Mouse (Mus musculus): Measurements from ENCODE around the gene Flrt1. TPM values are rescaled to one million over a fixed set of nuclear protein-coding genes. Genes with fewer than 3 reads are reported as not detected.
"Not testable (repeated sequence)": the region's sequence is repeated elsewhere in the genome, so short reads cannot be mapped to it uniquely, and the experiment has no call there.

Gene Flrt1
- total RNA-seq, 2 experiments from 2014 or later, result 1.3 to 4.0 TPM

DNA sequence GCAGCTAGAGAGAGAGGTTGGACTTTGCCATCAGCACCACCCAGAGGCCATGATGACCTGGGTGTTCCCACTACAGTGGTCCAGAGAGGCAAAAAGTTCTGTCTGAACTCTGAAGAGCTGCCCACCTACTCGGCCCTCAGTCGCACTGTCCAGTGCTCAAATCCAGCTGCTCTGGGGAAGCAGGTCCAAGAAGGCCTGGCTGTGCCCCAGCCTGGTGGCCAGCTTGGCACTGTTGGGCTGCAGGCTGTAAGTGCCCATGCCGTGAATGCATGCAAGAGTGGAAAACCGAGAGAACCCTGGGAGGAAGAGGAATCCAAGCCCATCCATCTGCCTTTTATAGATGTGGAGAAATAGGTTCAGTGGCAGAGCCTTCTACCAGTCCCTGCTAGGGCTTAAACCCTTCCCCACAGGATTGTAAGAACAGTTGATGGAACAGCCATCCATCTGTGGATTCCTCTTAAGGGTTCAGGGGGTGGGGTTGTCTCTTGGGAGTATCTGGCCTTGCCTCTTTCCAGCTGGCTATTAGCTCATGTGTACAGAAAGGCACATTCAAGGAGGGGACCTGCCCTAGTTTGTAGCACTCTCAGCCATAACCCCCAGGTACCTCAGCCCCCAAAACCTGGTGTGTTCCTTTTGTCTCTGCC lies 2.1 kb downstream of the Flrt1 start:
- no peak for DNase-seq

- DNase-seq, result no peak
These were observed 3.5 kb downstream of the Flrt1 start for GRCm38 (mm10) chr19:7102039-7102438.

- peak; percentile 35 to 36 for DNase-seq
These were observed 5.8 kb downstream of the Flrt1 start for GRCm38 (mm10) chr19:7099620-7100155.

- DNase-seq, result no peak
These were observed 12.8 kb downstream of the Flrt1 start for GRCm38 (mm10) chr19:7092756-7093155.

DNA sequence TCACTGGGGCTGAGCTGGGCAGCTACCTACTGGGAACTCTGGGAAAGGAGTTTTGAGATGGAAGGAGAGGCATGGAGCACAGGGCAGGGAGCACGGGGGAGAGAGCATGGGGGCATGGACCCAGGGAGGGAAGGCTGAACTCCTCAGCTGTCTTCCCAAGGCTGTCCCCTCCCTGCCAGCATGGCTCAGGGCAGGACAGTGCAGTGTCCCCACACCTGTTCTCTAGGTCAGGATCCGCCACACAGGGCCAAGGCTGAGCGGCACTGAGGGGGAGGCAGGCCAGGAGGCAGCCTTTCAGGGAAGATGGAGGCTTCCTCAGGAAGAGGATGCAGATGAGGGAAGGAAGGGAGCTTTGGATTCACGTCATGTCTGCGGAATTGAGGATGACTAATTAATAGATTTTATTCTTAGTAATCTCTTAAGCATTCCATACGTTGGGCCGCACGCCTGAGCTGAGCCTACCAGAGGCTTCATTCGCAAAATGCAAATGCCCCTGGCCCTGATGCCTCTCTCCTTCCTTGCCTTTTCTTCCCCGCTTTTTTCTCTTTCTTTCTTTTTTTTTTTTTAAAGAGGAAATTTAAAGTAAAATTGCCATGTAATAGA lies 14.0 kb downstream of the Flrt1 start:
- DNase-seq, result no peak

DNA sequence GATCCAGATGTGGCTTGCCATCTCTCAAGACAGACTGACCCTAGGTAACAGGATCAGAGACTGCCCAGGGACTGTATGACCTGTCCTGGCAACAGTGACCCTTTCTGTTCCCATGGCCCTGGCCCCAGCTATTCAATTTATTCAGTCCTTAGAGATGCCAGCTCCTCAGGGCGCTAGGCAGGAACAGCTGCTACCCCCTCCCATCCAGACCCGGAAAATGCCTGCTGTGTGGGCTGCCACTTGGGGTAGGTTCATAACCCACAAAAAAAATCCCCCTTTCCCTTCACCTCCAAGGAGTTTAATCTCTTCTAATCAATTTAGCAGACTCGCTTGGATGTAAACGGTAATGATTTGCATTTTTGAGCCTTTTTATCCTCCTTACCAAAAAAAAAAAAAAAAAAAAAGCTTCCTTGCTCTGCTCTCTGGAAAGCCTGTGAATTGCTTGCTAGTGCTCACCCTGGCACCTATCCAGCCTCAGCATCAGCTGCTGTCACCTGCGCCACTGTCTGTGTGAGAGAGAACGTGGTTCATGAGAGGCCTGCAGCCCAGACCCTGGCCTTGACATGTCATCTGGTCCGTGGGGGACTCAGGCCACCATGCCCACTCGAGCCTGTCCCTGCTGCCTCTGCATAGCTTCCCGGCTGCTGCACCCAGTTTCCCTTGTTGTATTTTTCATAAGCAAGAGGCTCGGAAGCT lies 15.0 kb downstream of the Flrt1 start:
- DNase-seq, result no peak

DNA sequence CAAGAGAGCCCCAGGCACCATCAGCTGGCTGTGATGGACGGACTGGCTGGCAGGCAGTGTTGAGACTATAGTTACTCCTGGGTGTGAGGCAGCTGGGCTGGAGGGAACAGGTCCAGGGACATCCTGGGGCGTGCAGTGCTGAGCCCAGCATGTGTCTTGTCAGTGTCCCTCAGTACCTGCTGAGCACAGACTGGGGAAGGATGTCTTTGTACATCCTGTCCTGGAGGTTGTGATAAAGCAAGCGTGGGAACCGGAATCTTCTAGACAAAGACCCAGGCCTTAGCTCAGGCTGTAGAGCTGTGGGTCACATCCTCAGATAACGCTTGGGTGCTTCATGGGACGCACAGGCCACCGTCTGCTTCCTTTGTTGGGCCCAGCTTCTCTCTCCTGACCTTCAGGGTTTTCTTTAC lies 15.7 kb downstream of the Flrt1 start:
- DNase-seq, result no peak

- no peak for DNase-seq
These were observed 16.5 kb downstream of the Flrt1 start for GRCm38 (mm10) chr19:7089050-7089449.

GRCm38 (mm10) chr19:7088558-7088957 lies 17.0 kb downstream of the Flrt1 start:
- DNase-seq, result no peak

DNA sequence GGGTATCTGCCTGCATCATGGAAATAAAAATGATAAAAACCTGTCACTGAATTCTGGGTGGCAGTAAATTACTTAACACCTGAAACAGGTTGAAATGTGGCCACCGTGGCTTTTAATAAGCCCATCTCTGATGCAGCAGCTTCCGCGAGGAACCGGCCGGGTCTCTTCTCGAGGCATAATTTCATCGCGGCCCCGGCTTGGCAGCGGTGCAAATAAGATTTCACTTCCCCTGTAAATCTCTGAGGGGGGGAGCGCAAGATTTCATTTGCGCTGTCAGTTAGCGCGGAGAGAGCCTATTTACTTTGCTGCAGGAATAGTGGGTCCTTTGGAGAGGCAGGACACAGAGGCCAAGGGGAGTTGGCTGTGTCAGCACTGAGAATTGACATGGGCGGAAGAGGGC lies 20.8 kb downstream of the Flrt1 start:
- no peak for DNase-seq

DNA sequence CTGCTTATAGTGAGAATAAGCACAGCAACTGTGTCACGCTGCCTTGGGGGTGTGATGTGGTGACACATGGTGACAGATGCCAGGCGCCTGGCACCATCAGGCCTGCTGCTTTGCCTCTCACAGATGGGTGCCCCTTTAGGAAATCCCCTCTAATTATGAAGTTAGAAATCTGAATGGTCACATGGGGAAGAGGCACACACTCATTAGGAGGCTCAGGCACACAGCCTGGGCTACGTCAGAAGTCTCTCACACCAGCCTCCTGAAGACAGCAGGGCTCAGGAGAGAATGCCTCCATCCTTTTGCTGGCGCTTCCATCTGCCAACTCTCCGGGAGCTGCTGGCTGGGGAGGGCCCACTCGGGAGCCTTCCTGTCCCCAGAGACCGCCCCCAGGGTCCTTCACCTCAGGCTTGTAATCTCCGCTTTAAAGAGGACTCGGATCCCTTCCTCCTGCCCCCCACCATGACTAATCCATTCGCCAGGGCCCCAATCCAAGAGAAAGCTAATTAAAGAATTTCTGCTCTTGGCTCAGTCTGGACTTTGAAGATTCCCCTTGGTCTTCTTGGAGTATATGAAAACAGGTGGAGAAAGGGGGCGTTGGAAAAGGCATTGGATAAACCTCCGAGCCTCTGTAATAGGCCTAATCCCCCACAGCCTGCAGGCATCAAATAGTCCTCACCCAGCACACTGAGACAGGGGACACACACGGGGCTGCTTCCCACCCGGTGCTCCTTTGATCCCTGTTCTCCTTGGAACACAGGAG lies 22.3 kb downstream of the Flrt1 start:
- no peak for DNase-seq

GRCm38 (mm10) chr19:7081516-7082266 lies 23.8 kb downstream of the Flrt1 start:
- no peak for DNase-seq

DNA sequence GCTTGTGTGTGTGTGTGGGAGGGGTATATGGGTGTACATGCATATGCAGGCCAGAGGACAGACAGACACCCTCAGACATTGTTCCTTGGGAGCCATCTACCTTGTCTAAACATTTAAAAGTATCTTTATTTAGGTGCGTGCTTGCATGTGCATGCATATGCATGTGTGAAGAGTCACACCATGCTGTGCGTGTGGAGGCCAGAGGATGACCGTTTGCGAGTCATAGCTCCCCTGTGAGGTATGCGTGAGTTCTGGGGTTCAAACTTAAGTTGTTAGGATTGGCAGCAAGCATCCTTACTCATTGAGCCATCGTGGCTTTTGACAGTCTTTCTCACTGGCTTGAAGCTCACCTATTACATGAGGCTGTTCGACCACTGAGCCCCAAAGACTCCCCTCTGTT lies 27.3 kb downstream of the Flrt1 start:
- no peak for DNase-seq

DNA sequence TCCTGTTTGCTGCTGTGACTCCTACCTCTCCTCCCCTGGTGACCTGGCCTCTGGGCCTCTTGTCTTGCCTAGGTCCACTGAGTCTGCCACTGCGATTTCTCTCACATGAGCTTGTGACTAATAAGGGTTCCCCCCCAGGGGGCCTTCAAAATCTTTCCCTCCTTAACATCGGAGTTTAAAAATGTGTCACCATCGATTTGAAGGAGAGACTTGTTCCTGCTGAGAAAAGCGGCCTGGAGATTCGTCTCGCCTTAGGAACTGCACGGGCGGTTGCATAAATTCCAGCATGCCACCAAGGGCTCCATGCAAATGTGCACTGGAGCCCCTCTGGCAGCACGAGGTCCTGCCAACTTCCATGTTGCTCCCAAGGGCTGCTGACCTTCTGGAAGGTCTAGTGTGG lies 27.9 kb downstream of the Flrt1 start:
- no peak for DNase-seq

- DNase-seq, result not testable (repeated sequence)
These were observed 30.2 kb downstream of the Flrt1 start for GRCm38 (mm10) chr19:7075336-7075735.

- no peak for DNase-seq
These were observed 31.3 kb downstream of the Flrt1 start for GRCm38 (mm10) chr19:7073997-7074781.

DNA sequence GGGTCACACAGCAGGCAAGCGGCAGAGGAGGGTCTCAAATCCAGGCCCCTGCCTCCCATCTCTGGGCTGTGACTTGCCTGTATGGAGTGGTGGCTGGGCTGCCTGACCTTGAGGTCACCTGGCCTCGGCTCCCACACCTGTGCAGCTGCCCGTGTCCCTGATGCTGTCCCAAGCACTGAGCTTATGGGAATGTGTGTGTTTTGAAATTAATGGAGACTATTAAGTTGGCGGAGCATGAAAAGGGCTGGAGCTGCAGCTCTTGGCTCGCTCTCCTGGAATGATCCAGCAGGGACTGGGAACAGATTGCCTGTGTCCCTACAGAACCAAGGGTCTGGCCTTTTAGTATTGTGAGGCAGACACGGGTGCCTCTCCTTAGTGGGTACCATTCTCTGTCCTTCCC lies 33.3 kb downstream of the Flrt1 start:
- DNase-seq, result no peak

DNA sequence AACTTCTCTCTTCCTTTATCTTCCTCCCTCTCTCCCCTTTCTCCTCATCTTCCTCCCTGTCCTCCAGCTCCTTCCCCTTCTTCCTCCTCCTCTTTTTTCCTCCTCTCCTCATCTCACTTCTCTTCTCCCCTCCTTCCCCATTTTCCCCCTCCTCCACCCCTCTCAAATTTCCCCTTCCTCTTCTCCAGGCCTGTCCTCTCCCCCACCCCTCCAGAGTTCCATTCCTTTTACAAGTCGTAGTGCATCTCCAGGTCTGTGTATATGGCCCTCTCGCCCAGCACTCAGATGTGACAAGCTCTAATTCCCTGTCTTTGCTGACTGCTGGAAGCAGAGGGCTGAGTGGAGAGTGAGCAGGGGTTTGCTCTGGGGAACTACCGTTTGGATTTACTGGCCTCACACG lies 34.8 kb downstream of the Flrt1 start:
- no peak for DNase-seq

DNA sequence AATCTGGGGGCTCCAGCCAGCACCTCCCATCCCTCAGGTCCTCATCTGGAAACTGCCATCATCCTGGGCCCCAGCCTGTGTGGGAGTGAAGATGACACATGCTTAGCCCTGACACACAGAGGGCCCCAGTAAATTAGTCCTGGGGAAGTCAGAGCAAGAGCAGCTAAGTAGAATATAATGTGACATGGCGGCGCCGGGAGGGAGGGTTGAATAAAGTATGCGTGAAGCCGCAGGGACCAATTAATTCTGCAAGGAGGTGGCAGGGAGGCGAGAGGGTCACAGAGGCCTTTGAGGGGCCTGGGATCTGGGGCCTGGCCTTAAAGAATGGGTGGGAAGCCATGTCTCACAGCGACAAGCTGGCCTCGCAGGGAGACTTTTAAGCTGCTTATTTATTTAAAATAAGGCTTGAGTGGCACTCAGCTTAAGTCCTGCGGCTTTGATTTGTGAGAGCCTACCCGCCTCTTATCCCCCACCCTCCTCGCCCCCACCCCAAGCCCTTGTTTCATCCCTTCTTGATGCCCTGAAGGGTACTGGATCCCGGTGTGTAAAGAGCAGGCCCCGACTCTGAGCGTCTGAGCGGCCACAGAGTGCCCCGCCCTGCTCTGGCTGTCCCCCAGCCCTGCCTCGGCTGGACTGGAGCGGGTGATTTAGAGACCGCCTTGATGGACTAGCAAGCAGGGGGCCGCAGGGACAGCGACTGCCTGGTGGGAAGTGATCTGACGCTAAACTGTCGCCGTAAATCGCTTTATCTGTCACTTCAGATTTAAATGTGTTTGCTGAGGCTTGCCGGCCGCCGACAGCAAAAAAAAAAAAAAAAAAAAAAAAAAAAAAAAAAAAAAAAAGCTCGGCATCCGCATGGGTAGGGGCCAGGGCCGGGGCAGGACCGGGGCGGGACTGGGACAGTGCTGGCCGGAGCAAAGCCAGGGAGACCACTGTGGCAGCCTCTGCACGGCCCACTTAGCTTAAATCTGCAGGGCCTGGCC lies 35.5 kb downstream of the Flrt1 start:
- DNase-seq, result no peak

Measured in adrenal gland, postnatal 36 days (tissue).